Mouse (Mus musculus) kidney, adult 2 months (tissue): Measurements from ENCODE around the gene Traf4. TPM values are rescaled to one million over a fixed set of nuclear protein-coding genes. Genes with fewer than 3 reads are reported as not detected.
A peak's percentile ranks its signal among the peaks of the same experiment; 100 is the strongest.

Experiments
- DNase-seq: peaks from one replicate; pipeline ENCODE4 v3.0.0; 2021
- H3K27ac ChIP-seq: fragments of 200-500 bp; 2 replicates; pipeline ENCODE4 v1.5.1; 2012; ENCODE audit warnings: low read depth, low read length, control low read depth, inconsistent platforms; ENCODE audit not compliant: insufficient read depth
- H3K27me3 ChIP-seq: fragments of 200-500 bp; replicated peaks from 2 replicates; pipeline ENCODE4 v1.6.1; 2012; ENCODE audit warnings: mild to moderate bottlenecking, moderate library complexity, low read length, inconsistent platforms; ENCODE audit not compliant: control insufficient read depth, insufficient read depth
- H3K36me3 ChIP-seq: fragments of 200-500 bp; 2 replicates; pipeline ENCODE4 v1.6.1; 2012; ENCODE audit warnings: mild to moderate bottlenecking, moderate library complexity, low read length, inconsistent platforms; ENCODE audit not compliant: control insufficient read depth, insufficient read depth
- H3K4me1 ChIP-seq: fragments of 200-500 bp; 2 replicates; pipeline ENCODE4 v1.6.1; 2011; ENCODE audit warnings: low read length; ENCODE audit not compliant: control insufficient read depth, insufficient read depth
- H3K4me3 ChIP-seq: fragments of 200-500 bp; 2 replicates; pipeline ENCODE4 v1.5.1; 2011; ENCODE audit warnings: mild to moderate bottlenecking, low read depth, low read length, control low read depth; ENCODE audit not compliant: insufficient read depth
- CTCF ChIP-seq: fragments of 200-500 bp; conservative IDR thresholded peaks from 2 replicates; pipeline ENCODE4 v1.5.1; 2011; ENCODE audit warnings: low read depth, mild to moderate bottlenecking, control low read depth, low read length, moderate library complexity, mixed read lengths; ENCODE audit not compliant: insufficient read depth, insufficient read length
- POLR2A ChIP-seq: fragments of 200-500 bp; IDR thresholded peaks from one replicate; pipeline ENCODE4 v1.6.1; 2011; ENCODE audit warnings: low read depth, low read length, control low read depth
- WGBS: fragments of 180-500 bp; shearing (Covaris S2); methylation state at CpG from one replicate; pipeline ENCODE4 v1.1.7; 2018; 5-methylcytosine and 5-hydroxymethylcytosine counted together
- polyA plus RNA-seq: library from polyadenylated mRNA; depleted of rRNA; stranded (reverse); fragments of >200 nt; gene quantifications from 2 replicates; pipeline ENCODE4 v1.2.3, GENCODE M21; 2012

Gene Traf4
- polyA plus RNA-seq, 1 experiment, result 108 TPM

- peak; percentile 95 for DNase-seq
- H3K4me3 ChIP-seq, result peak overlapping the region; percentile 83
- no peaks in the 10 kb centered on the region for H3K27me3 ChIP-seq
- TF ChIP-seq POLR2A, result no peak
- TF ChIP-seq CTCF, result no peak
- H3K27ac ChIP-seq, result peak overlapping the region; percentile 93
- H3K4me1 ChIP-seq, result peaks cover 13% of the 10 kb centered on the region; the same call in 1 of the 2 replicates
- H3K36me3 ChIP-seq, result peaks cover 4% of the 10 kb centered on the region; the same call in 1 of the 2 replicates
- 1% methylated on average over 10 of the region's 10 CpGs for WGBS
These were observed 12.0 kb upstream of the Traf4 start for GRCm38 (mm10) chr11:78177437-78177836.

GRCm38 (mm10) chr11:78176905-78177331, 11.5 kb upstream of the Traf4 start:
- no peaks in the 10 kb centered on the region for H3K27me3 ChIP-seq
- peaks cover 4% of the 10 kb centered on the region; the same call in 1 of the 2 replicates for H3K36me3 ChIP-seq
- peak overlapping the region; percentile 83 for H3K4me3 ChIP-seq
- peak overlapping the region; percentile 93 for H3K27ac ChIP-seq
- DNase-seq, result no peak
- no peak for TF ChIP-seq POLR2A
- TF ChIP-seq CTCF, result no peak
- peaks cover 13% of the 10 kb centered on the region; the same call in 1 of the 2 replicates for H3K4me1 ChIP-seq
- under 1% methylated on average over 23 of the region's 23 CpGs for WGBS

DNA sequence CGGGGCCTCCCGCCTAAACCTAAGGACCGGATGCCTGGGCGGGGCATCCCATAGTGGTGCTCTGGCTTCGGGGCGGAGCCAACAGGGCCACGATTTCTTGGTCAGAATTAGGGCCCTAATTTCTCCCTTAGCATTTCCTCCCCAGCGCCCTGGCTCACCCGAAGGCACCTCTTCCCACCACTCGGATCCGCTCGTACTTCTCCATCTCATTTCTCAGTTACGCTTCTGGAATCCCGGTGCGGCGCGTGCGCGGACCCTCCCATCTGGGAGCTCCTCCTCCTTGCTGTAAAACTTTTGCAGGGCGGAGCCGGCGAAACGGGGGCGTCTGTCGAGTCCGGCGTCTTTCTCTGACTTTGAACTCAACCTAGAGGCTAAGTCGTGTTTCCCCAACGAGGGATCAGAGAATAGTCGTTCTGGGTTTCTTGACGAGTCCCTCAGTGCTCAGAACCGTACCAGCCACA, 11.0 kb upstream of the Traf4 start, which contains the start of the genes Nek8 and Tlcd1:
Gene Nek8, minus strand, starts transcription at position 274 of the 461 bp plus-strand sequence.
Gene Tlcd1, plus strand, starts transcription at position 310 of the 461 bp plus-strand sequence.
- TF ChIP-seq CTCF, result no peak
- TF ChIP-seq POLR2A, result peak; percentile 3
- DNase-seq, result peak; percentile 98
- peaks cover 13% of the 10 kb centered on the region; the same call in 1 of the 2 replicates for H3K4me1 ChIP-seq
- H3K27ac ChIP-seq, result peak within 1 kb of the TSS; percentile 93
- H3K36me3 ChIP-seq, result 0 out of 2 replicates have a peak, but pooled peaks cover 4% of the 10 kb centered on the region
- H3K4me3 ChIP-seq, result peak within 1 kb of the TSS; percentile 83
- H3K27me3 ChIP-seq, result no peaks in the 10 kb centered on the region
- WGBS, result under 1% methylated on average over 32 of the region's 32 CpGs

- H3K4me3 ChIP-seq, result peak overlapping the region; percentile 83
- H3K36me3 ChIP-seq, result 0 out of 2 replicates have a peak, but pooled peaks cover 4% of the 10 kb centered on the region
- TF ChIP-seq CTCF, result no peak
- TF ChIP-seq POLR2A, result peak; percentile 7
- DNase-seq, result no peak
- H3K27me3 ChIP-seq, result no peaks in the 10 kb centered on the region
- peaks cover 13% of the 10 kb centered on the region; the same call in 1 of the 2 replicates for H3K4me1 ChIP-seq
- peak overlapping the region; percentile 86 for H3K27ac ChIP-seq
- 7% methylated on average over 10 of the region's 10 CpGs for WGBS
These were observed 10.5 kb upstream of the Traf4 start for GRCm38 (mm10) chr11:78175771-78176401.

DNA sequence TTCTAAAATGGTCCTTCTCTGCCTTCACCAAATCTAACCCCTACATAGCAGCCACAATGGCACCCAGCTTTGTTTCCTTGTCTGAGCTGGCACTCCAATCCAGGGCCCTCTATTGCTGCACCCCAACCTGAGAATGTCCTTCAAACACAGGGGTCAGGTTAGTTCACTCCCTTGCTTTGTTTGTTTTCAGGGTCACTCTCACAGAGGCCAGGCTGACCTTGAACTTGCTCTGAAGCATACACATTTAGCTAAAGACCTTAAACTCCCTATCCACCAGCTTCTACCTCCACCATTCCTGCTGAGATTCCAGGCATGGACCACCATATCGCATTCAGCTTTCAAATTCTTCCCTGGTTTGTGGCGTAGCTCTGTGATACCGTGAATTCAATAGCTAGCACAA, 9.1 kb upstream of the Traf4 start:
- no peak for DNase-seq
- Histone ChIP-seq H3K36me3 (no peaks in the 10 kb centered on the region), H3K27ac (peak overlapping the region; percentile 78), H3K4me1 (peaks cover 8% of the 10 kb centered on the region; the same call in 1 of the 2 replicates), H3K4me3 (no peak overlapping the region), H3K27me3 (no peaks in the 10 kb centered on the region)
- 74% methylated on average over 3 of the region's 3 CpGs for WGBS
- TF ChIP-seq CTCF (no peak), POLR2A (no peak)

GRCm38 (mm10) chr11:78172748-78173383, 7.5 kb upstream of the Traf4 start:
- no peak for DNase-seq
- no peak overlapping the region for H3K27ac ChIP-seq
- no peaks in the 10 kb centered on the region for H3K36me3 ChIP-seq
- TF ChIP-seq CTCF (no peak), POLR2A (no peak)
- no peaks in the 10 kb centered on the region for H3K27me3 ChIP-seq
- WGBS, result 81% methylated on average over 19 of the region's 19 CpGs
- H3K4me3 ChIP-seq, result no peak overlapping the region
- H3K4me1 ChIP-seq, result peaks cover 4% of the 10 kb centered on the region; the same call in 1 of the 2 replicates
